Mouse (Mus musculus): Measurements from ENCODE around the gene Prss56.

Gene Prss56

DNA sequence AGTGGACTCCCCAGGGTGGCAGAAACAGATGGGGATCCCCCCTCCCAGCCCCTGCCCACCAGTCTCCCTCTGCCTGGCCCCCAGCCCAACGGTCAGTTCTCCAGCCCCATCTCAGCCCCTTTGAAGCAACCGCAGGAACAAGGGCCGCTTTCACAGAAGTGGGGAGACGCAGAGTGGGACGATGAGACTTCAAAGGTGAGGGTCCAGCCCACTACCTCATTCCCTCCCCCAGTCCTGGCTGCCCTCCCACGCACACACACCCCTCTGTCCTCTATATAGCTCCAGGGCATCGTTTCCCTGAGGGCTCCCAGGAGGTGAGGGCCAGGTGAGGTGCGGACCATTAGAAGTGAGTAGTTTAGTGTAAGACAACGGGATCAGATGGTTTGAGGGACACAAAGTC is at the start of gene Prss56:
Gene Prss56, plus strand, starts transcription at position 301 of the 400 bp plus-strand sequence.
- DNase-seq: no peak

GRCm38 (mm10) chr1:87141550-87141949 is 41.6 kb upstream of the Prss56 start:
- DNase-seq: no peak

DNA sequence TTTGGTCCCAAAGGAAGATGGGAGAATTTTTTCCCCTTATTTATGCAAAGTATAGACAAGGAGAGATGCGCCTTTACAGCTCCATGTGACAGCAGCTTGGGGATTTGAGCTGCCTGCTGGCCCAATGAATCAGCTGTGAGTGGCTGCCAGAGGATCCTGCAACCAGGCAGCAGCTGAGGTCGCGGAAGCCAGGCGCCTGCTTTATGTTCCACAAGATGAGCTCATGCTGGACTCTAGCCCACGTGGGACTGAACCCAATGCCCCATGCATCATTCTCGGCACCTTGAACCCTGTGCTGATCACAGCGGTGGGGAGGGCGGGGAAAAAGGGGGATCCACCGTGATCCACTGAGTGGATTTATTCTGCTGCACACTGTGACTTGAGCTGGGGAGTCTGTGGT is 40.7 kb upstream of the Prss56 start:
- peak; percentile 65 to 66 for DNase-seq

GRCm38 (mm10) chr1:87143141-87143540 is 40.0 kb upstream of the Prss56 start:
- no peak for DNase-seq

DNA sequence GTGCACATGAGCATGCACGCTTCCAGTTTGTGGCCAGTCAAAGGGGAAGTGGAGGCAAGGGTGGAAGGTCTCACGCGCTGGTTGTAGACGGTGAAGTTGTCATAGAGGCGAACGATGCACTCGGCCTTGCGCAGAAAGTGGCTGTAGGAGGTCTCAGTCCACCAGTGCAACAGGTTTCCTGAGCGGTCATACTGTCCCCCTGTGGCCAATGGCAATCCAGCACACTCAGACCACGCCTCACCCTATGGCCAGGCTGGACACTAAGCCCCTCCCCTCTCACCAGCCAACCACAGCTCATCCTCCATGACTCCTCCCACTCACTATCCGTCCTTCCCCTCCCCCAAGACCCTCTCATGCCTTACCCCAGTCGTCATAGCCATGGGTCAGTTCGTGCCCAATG is 33.7 kb upstream of the Prss56 start:
- DNase-seq: no peak

GRCm38 (mm10) chr1:87151286-87151685 is 31.8 kb upstream of the Prss56 start:
- no peak for DNase-seq

DNA sequence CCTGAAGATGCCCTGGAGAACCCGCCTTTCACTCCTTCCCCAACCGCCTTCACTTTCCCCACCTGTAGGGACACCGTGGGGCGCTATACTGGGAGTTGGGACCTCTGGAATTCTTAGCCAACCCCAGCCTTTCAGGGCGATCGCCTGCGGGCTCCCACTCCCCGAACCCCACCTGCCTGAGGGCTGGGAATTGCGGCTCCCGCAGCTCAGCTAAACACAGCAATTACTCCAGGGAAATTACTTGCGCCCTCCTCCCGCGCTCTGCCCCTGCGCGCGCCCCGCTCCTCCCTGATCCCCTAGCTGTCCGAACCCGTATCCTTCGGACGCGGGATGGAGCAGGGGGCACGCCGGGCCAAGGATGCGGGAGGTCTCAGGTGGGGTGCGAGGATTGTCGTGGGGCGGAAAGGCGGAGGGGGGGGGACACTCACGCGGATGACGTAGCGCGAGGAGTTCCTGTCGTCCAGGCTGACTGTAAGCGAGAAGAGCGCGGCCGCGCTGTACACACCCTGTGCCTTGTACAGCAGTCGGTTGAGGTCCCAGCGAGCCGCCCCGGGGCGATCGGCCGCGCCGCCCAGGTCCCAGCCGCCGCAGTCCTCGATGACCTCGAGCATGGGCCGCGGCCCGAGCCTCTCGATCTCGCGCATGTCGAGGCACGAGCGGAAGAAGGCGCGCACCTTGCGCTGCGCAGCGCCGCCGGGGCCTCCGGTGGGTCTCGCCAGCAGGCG is 29.2 kb upstream of the Prss56 start:
- DNase-seq: no peak

GRCm38 (mm10) chr1:87154501-87155120 is 28.5 kb upstream of the Prss56 start:
- no peak for DNase-seq

DNA sequence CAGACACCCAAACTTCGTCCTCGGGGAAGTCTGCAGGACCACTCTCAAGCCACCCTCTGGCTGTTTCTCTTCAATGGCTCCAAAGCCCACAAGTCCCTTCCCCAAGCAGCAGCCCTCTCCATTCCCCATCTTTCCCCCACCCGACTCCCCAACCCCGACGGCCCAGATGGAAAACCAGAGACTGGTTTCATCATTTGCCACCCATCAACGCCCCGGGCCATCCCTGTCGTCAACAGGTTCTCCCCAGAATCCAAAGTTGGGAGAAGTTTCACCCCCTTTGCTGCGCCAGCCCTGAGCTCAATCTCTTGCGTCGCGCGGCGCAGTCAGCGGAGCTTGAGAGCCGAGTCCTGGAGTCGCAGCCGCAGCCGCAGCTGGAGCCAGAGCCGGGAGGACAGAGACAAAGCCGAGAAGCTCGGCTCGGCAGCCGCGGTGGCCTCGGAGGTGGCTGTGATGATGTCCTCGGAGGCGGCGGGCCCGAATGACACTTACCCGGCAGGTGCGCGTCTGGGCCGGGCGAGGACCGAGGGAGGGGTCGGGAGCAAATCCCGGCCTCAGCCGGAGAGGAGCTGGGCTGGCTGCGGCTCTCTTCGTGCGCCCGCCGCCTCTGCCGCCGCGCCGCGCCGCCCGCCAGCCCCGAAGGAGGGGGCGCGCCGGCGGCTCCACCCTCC is 27.4 kb upstream of the Prss56 start:
- DNase-seq: peak in 1 of 2 experiments; percentile 30

GRCm38 (mm10) chr1:87156199-87156587 is 26.9 kb upstream of the Prss56 start, which contains the start of gene Ecel1:
Gene Ecel1 (minus strand): TSS chr1:87156521.
- no peak for DNase-seq

DNA sequence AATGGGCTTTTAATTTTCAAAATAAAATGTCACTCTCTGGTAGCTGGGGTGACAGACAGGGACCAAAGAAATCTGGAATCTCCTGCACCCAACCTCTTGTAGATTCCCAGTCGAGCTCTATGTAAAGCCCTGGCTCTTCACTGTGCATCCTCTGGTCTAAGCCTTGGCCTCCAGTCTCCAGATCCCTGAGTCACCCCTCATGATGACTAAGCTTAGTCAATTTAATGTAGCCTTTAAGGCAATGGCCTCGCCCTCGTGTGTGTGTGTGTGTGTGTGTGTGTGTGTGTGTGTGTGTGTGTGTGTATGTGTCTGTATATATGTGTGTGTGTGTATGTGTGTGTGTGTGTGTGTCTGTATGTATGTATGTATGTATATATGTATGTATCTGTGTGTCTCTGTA is 23.7 kb upstream of the Prss56 start:
- no peak for DNase-seq

GRCm38 (mm10) chr1:87164164-87164795 is 18.8 kb upstream of the Prss56 start:
- DNase-seq: no peak

GRCm38 (mm10) chr1:87164796-87165184 is 18.3 kb upstream of the Prss56 start:
- DNase-seq: no peak

- DNase-seq: no peak
Observed at GRCm38 (mm10) chr1:87170458-87170857, 12.7 kb upstream of the Prss56 start.

- no peak for DNase-seq
Observed at GRCm38 (mm10) chr1:87171312-87171711, 11.8 kb upstream of the Prss56 start.

- DNase-seq: no peak
Observed at GRCm38 (mm10) chr1:87172316-87172715, 10.8 kb upstream of the Prss56 start.

DNA sequence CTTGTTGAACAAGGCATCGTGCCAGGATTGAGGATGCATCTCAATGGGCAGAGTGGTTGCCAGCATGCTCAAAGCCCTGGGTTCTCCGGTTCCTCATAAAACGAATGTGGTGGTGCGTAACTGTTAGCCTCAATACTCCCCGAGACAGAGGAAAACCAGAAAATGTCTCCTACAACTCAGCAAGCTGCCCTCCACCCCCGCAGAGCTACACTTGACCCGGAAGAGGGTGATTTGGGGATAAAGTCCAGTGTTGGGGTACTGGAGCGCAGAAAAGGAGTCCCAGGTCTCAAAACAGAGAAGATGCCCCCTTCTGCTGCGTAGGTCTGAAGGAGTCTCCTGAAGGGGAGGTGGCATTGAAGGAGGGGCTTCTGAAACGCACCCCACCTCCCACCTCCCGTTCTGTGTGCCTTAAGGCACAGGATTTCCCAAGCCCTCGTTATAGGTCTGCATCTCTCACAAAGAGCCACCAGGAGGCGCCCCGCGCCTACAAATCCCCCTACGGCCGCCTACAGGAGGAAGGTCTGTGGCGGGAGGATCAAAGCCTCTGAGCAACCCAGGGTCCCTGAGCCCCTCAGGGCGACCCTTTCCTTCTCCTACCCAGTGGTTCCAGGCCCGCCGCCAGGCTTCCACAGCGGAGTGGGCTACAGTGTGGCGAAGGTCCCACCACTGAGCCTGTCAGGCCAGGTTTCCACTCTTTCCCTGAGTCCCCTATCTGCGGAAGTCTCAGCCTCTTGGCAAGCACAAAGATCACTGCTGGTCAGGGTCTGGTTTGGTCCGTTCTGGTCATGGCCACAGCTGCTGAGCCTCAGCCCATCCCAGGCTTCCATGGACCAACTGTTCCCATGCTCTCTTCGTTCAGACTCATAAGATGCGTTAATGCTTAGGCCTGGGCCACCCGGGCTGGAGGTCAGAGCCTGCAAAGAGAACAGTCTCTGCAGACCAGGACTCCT is 8.8 kb upstream of the Prss56 start:
- peak; percentile 77 to 83 for DNase-seq

GRCm38 (mm10) chr1:87175852-87176292 is 7.2 kb upstream of the Prss56 start:
- peak; percentile 74 to 80 for DNase-seq

DNA sequence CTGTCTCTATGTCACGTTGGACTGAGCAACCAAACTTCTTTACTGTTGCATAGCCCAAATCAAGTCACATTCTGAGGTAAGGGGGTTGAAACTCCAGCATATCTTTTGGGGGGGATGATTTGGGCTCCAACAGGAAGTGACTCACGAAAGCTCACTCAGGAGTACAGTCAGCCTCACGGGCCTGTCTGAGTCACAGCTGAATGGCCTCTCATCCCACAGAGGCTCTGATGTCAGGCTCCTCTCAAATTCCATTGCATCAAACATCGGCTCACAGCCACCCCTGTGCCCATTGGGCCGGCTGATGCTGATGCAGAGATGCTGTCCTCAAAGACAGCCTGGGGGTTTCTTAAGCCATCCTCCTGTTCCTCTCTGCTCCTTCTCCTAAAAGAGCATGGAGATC is 2.2 kb upstream of the Prss56 start:
- no peak for DNase-seq

GRCm38 (mm10) chr1:87183998-87184750 is 1.1 kb downstream of the Prss56 start:
- peak in 1 of 2 experiments; percentile 42 for DNase-seq

DNA sequence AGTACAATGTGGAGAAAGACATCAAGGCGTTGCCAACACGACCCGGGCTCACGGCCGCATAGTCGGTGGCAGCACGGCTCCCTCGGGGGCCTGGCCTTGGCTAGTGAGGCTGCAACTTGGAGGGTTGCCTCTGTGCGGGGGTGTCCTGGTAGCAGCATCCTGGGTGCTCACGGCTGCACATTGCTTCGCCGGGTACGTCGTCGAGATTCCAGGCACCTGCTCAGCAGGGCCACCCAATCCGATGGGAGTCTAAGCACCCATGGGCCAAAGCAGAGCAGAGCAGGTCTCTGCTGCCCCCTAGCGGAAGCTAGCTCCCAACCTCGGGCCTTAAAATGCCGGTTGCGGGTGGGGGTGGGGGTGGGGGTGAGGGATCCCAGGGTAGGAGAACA is 1.6 kb downstream of the Prss56 start:
- peak; percentile 79 to 86 for DNase-seq

Measured in cerebellum, postnatal 10 days (tissue).